Mouse (Mus musculus): ENCODE data around the gene Ccnjl.

DNA sequence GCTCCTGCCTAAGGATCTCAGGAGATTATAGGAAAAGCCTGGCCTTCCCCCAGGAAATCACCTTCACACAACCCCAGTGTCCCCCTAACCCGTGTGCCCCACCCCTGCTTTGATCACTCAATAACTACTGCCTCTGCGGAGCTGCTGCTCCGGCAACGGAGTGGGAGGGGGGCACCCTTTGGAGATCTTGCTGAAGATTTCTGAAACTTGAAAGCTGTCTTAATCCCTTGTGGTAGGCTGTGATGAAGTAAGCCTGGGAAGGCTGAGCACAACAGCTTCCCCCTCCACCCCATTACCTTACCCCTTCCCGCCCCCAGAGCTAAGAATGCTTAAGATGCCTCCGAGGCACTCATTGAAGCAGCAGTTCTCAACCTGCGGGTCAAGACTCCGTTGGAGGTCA lies 37.3 kb downstream of the Ccnjl start:
- TF ChIP-seq CTCF (IDR thresholded peaks at IDR 0.05; ENCODE audit: low read depth) (no peak), EP300 (IDR thresholded peaks at IDR 0.05; ENCODE audit: low read depth) (no peak)

Measured in heart, postnatal 0 days (tissue).